Mouse (Mus musculus) heart, adult 2 months (tissue): ENCODE measurements around the gene Nr3c2.

Experiments
- CTCF ChIP-seq: fragments of 200-600 bp; IDR thresholded peaks from 2 replicates; pipeline ENCODE4 v1.8.1; 2022; ENCODE audit warnings: antibody characterized with exemption, mild to moderate bottlenecking, moderate library complexity
- EP300 ChIP-seq: fragments of 200-500 bp; IDR thresholded peaks from 2 replicates; pipeline ENCODE4 v1.6.1; 2011; ENCODE audit warnings: low read depth, low read length, control low read depth; ENCODE audit not compliant: insufficient read depth
- POLR2A ChIP-seq: fragments of 200-500 bp; IDR thresholded peaks from 2 replicates; pipeline ENCODE4 v1.6.1; 2011; ENCODE audit warnings: mild to moderate bottlenecking, low read depth, low read length, control low read depth; ENCODE audit not compliant: insufficient read depth

GRCm38 (mm10) chr8:77227742-77228141 is 328.5 kb downstream of the Nr3c2 start:
- TF ChIP-seq CTCF, result no peak
- TF ChIP-seq POLR2A, result no peak
- TF ChIP-seq EP300, result no peak
